Mouse (Mus musculus): ENCODE results near the gene Plac1.
"Not testable (repeated sequence)": the region's sequence is repeated elsewhere in the genome, so short reads cannot be mapped to it uniquely, and the experiment has no call there.

Plac1 gene

GRCm38 (mm10) chrX:53046033-53046432 lies 193.9 kb downstream of the Plac1 start:
- no peak for DNase-seq (ENCODE audit: low spot score in 2 of 2)

- DNase-seq (ENCODE audit: low spot score in 2 of 2) = no peak
Measured at GRCm38 (mm10) chrX:53045187-53045903, 194.6 kb downstream of the Plac1 start.

GRCm38 (mm10) chrX:53041006-53041405 lies 198.9 kb downstream of the Plac1 start:
- DNase-seq (ENCODE audit: low spot score in 2 of 2) = no peak

- no peak for DNase-seq (ENCODE audit: low spot score in 2 of 2)
Measured at GRCm38 (mm10) chrX:53040138-53040537, 199.8 kb downstream of the Plac1 start.

- DNase-seq (ENCODE audit: low spot score in 2 of 2) = no peak
Measured at GRCm38 (mm10) chrX:53039651-53040050, 200.3 kb downstream of the Plac1 start.

GRCm38 (mm10) chrX:53038194-53038593 lies 201.7 kb downstream of the Plac1 start:
- DNase-seq (ENCODE audit: low spot score in 2 of 2) = no peak

- no peak for DNase-seq (ENCODE audit: low spot score in 2 of 2)
Measured at GRCm38 (mm10) chrX:53029559-53029958, 210.4 kb downstream of the Plac1 start.

- DNase-seq (ENCODE audit: low spot score in 2 of 2) = no peak
Measured at GRCm38 (mm10) chrX:53025471-53026223, 214.3 kb downstream of the Plac1 start.

GRCm38 (mm10) chrX:53024268-53024667 lies 215.6 kb downstream of the Plac1 start:
- not testable (repeated sequence) for DNase-seq (ENCODE audit: low spot score in 2 of 2)

- DNase-seq (ENCODE audit: low spot score in 2 of 2) = no peak
Measured at GRCm38 (mm10) chrX:53023021-53023420, 216.9 kb downstream of the Plac1 start.
